Mouse (Mus musculus): Measurements from ENCODE around the gene Dppa4. TPM values are rescaled to one million over a fixed set of nuclear protein-coding genes. Genes with fewer than 3 reads are reported as not detected.
"Not testable (repeated sequence)": the region's sequence is repeated elsewhere in the genome, so short reads cannot be mapped to it uniquely, and the experiment has no call there.

Gene Dppa4
- polyA plus RNA-seq, 1 experiment, result not detected

GRCm38 (mm10) chr16:48303983-48304382 is 20.4 kb downstream of the Dppa4 start:
- H3K27ac ChIP-seq (replicated peaks; ENCODE audit: low read depth, low read length), result no peak overlapping the region
- no peak overlapping the region for H3K4me3 ChIP-seq (ENCODE audit: insufficient read depth, low read depth, low read length)
- no peaks in the 10 kb centered on the region for H3K4me1 ChIP-seq (ENCODE audit: control insufficient read depth, insufficient read depth, insufficient read length, low read length)

- not testable (repeated sequence) for H3K4me1 ChIP-seq (ENCODE audit: control insufficient read depth, insufficient read depth, insufficient read length, low read length); H3K4me3 ChIP-seq (ENCODE audit: insufficient read depth, low read depth, low read length); H3K27ac ChIP-seq (replicated peaks; ENCODE audit: low read depth, low read length)
These were observed 25.4 kb downstream of the Dppa4 start for GRCm38 (mm10) chr16:48308916-48309315.

GRCm38 (mm10) chr16:48309912-48310630 is 26.5 kb downstream of the Dppa4 start:
- Histone ChIP-seq H3K4me1 (ENCODE audit: control insufficient read depth, insufficient read depth, insufficient read length, low read length) (no peaks in the 10 kb centered on the region), H3K27ac (replicated peaks; ENCODE audit: low read depth, low read length) (no peak overlapping the region)

GRCm38 (mm10) chr16:48315294-48315693 is 31.8 kb downstream of the Dppa4 start:
- Histone ChIP-seq H3K4me1 (ENCODE audit: control insufficient read depth, insufficient read depth, insufficient read length, low read length) (no peaks in the 10 kb centered on the region), H3K27ac (replicated peaks; ENCODE audit: low read depth, low read length) (no peak overlapping the region), H3K4me3 (ENCODE audit: insufficient read depth, low read depth, low read length) (no peak overlapping the region)

More at GRCm38 (mm10) chr16:48309912-48310630, 26.5 kb downstream of the Dppa4 start:
- no peak overlapping the region for H3K4me3 ChIP-seq (ENCODE audit: insufficient read depth, low read depth, low read length)

- Histone ChIP-seq H3K4me3 (ENCODE audit: insufficient read depth, low read depth, low read length) (no peak overlapping the region), H3K27ac (replicated peaks; ENCODE audit: low read depth, low read length) (no peak overlapping the region), H3K4me1 (ENCODE audit: control insufficient read depth, insufficient read depth, insufficient read length, low read length) (no peaks in the 10 kb centered on the region)
These were observed 37.2 kb downstream of the Dppa4 start for GRCm38 (mm10) chr16:48320781-48321180.

GRCm38 (mm10) chr16:48323133-48323532 is 39.6 kb downstream of the Dppa4 start:
- H3K4me1 ChIP-seq (ENCODE audit: control insufficient read depth, insufficient read depth, insufficient read length, low read length), result no peaks in the 10 kb centered on the region
- H3K4me3 ChIP-seq (ENCODE audit: insufficient read depth, low read depth, low read length), result no peak overlapping the region
- no peak overlapping the region for H3K27ac ChIP-seq (replicated peaks; ENCODE audit: low read depth, low read length)

- Histone ChIP-seq H3K4me1 (ENCODE audit: control insufficient read depth, insufficient read depth, insufficient read length, low read length) (no peaks in the 10 kb centered on the region), H3K27ac (replicated peaks; ENCODE audit: low read depth, low read length) (no peak overlapping the region), H3K4me3 (ENCODE audit: insufficient read depth, low read depth, low read length) (no peak overlapping the region)
These were observed 40.2 kb downstream of the Dppa4 start for GRCm38 (mm10) chr16:48323602-48324345.

- H3K4me3 ChIP-seq (ENCODE audit: insufficient read depth, low read depth, low read length), result no peak overlapping the region
- no peaks in the 10 kb centered on the region for H3K4me1 ChIP-seq (ENCODE audit: control insufficient read depth, insufficient read depth, insufficient read length, low read length)
- H3K27ac ChIP-seq (replicated peaks; ENCODE audit: low read depth, low read length), result no peak overlapping the region
These were observed 43.4 kb downstream of the Dppa4 start for GRCm38 (mm10) chr16:48326903-48327302.

- Histone ChIP-seq H3K27ac (replicated peaks; ENCODE audit: low read depth, low read length) (no peak overlapping the region), H3K4me1 (ENCODE audit: control insufficient read depth, insufficient read depth, insufficient read length, low read length) (no peaks in the 10 kb centered on the region), H3K4me3 (ENCODE audit: insufficient read depth, low read depth, low read length) (no peak overlapping the region)
These were observed 44.9 kb downstream of the Dppa4 start for GRCm38 (mm10) chr16:48328420-48328819.

- Histone ChIP-seq H3K27ac (replicated peaks; ENCODE audit: low read depth, low read length) (no peak overlapping the region), H3K4me1 (ENCODE audit: control insufficient read depth, insufficient read depth, insufficient read length, low read length) (no peaks in the 10 kb centered on the region), H3K4me3 (ENCODE audit: insufficient read depth, low read depth, low read length) (no peak overlapping the region)
These were observed 48.3 kb downstream of the Dppa4 start for GRCm38 (mm10) chr16:48331822-48332221.

GRCm38 (mm10) chr16:48335326-48335725 is 51.8 kb downstream of the Dppa4 start:
- Histone ChIP-seq H3K27ac (replicated peaks; ENCODE audit: low read depth, low read length) (no peak overlapping the region), H3K4me1 (ENCODE audit: control insufficient read depth, insufficient read depth, insufficient read length, low read length) (no peaks in the 10 kb centered on the region)

More at GRCm38 (mm10) chr16:48335326-48335725, 51.8 kb downstream of the Dppa4 start:
- H3K4me3 ChIP-seq (ENCODE audit: insufficient read depth, low read depth, low read length), result no peak overlapping the region

Other genes with a start within 250 kb of the Dppa4 start
- not detected in 2 replicates for gene Dppa2, start 20.2 kb downstream of the Dppa4 start, polyA plus RNA-seq (2012; ENCODE audit: insufficient read depth, insufficient read length, missing spikeins)
- gene Gm5485, start 128.7 kb downstream of the Dppa4 start, polyA plus RNA-seq (2012; ENCODE audit: insufficient read depth, insufficient read length, missing spikeins), result not detected in 2 replicates
- 0.50 TPM in 1 of 2 replicates, not detected in the other for gene Morc1, start 147.5 kb downstream of the Dppa4 start, polyA plus RNA-seq (2012; ENCODE audit: insufficient read depth, insufficient read length, missing spikeins)

Data from brown adipose tissue, adult 24 weeks (tissue).